Mouse (Mus musculus): ENCODE results near the gene Slc7a14.
"Not testable (repeated sequence)": the region's sequence is repeated elsewhere in the genome, so short reads cannot be mapped to it uniquely, and the experiment has no call there.

The Slc7a14 gene

DNA sequence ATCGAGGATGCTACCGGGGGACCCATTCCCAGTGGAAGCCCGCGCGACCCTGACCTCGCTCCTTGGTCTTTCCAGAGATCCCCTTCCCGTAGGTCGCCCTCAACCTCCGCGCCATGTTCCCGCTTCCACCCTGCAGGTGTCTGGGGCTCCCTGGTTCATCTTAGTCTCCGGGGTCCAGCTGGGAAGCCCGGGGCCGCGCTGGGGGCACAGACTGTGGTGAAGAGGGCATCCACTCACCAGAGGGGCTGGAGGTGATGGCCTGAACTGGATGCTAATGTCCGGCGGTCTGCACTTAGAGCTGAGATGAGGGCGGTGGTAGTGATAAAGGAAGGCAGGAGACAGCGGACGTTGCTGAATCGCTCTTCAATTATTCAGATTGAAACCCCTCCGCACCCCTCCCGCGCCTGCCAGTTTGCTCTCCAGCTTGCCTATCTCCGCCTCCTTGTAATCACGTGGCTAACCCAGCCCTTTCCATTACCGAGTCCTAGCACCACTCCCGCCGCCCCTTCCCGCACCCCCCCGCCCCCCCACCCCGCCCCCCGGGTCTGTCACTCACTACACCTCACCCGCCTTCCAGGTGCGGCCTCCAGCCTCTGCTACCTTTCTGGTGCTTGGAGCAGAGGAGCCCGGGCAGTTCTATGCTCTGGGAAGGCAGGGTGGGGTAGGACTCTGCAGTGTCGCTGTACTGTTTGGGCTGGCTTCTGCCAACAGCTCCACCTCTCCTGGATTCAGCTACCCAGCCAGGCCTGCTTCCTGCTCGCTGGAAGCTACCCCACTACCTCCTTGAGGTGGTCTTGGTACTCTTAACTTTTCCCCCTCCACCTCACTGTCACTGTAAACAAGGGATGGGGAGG lies at the start of gene Slc7a14:
TSS of gene Slc7a14 (minus strand) at position 445 of the 854 bp plus-strand sequence.
- in situ Hi-C loops (cut with MseI, MboI) = no loop called here

DNA sequence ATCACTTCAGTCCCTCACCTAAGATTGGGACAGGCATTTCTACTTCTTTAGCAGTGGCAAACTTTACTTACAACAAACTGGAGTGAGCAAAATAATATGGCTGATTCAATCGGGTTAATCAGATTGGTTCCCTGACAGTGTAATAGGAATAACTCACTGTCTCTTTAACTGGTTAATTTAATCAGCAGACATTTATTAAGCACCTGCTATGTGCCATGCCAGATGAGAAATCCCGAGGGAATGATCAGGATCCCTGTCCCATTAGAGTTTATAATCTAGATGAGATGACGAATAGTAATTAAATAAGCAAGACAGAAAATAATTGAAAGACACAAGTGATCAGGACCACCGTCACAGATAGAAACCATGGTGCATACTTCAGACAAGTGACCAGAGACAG lies 36.4 kb upstream of the Slc7a14 start:
- in situ Hi-C loops (cut with MseI, MboI) = no loop called here

DNA sequence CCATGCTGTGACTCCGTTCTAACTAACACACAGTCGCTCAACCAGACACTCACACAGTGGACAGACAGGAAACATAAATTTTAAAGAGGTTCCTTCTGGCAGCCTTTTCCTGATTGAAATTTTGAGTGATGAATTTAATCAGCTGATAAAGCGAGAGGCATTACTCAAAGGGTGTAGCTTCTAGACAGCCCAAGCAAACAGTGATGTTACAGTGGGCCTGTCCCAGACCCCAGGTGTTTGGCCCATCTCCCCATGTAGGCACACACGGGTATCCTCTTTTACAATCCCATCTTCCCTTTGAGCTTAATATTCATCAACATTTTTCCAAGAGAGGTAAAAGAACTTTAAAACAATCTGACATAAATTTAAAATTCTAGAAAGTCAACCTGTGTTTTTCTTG lies 35.6 kb upstream of the Slc7a14 start:
- in situ Hi-C loops (cut with MseI, MboI) = no loop called here

DNA sequence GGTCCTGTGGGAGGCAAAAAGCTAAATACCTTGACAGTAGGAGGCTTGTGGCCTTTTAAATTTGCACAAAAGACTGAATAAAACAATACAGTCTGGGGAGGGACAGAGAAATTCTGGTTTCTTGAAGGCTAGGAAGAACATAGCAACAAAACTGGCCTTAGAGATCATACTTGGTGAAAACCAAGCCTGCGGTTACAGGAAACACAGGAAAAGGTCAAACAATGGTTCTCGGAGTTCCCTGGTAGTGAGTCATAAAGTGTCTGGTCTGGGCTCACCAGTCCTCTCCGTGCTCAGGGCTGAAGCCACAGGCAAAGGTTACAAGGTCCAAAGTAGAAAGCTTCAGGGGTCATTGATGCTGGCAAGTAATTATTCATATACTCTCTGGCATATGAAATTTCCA lies 29.1 kb upstream of the Slc7a14 start:
- in situ Hi-C loops (cut with MseI, MboI) = no loop called here

DNA sequence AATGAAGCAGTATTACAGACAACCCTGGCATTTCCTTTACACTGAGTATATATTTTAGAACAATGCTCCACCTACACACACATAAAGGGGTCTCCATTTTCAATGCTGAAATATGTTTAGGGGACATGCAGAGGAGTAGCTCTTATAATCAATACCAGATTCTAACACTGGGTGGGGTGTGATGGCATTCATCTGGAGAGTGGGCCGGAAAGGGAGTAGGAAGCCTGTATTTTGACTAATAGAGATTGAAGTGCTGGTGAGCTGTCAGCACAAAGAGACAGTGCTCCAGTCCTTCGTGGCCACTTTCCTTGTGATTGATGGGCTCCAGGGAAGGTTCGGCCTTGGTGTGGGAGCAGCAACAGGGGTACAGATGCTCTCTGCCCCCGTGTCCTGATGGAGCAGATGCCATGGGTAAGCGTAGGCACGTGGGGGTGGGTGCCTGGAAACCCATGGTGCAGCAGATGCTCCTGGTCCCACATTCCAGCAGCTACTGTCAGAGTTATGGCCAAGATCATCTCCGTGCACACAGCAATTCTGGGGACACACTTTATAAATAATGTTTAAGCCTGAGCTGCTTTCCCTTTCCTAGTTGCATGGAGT lies 18.2 kb upstream of the Slc7a14 start:
- in situ Hi-C loops (cut with MseI, MboI) = no loop called here

DNA sequence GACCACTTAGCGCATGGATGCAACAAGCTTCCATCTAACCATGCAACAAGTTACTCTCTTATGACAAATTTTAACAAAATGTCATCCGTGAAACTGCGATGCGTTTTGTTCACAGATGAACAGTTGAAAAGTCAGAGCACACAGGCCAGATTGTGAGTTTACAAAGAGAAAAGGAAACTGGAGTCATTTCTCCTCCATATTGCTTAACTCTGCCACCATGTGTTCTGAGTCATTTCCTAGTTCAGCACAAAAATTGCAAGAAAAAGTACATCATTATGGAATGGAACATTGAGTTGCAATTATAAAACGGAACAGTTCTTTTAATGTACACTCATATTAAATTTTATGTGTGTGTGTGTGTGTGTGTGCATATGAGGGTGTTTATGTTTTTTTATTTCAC lies 17.6 kb upstream of the Slc7a14 start:
- in situ Hi-C loops (cut with MseI, MboI) = no loop called here

DNA sequence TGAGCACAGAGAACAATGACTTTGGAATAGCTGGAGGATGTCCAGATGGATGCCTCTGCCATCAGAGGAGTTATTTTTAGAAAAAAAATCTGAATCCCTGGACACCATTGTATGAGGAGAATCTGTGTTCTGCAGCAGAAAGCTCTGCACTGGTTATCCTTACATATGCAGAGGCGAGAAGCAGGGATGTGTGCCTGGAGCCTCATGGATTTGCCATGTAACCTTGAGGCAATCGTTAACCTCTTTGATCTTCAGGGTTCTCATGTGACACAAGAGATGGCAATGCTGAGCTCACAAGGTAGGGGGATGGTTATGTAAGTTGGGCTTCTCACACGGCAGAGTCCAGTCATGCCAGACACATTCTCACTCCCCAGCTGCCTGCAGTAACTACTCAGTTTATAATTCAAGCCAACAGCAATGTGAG lies 14.1 kb upstream of the Slc7a14 start:
- in situ Hi-C loops (cut with MseI, MboI) = no loop called here

DNA sequence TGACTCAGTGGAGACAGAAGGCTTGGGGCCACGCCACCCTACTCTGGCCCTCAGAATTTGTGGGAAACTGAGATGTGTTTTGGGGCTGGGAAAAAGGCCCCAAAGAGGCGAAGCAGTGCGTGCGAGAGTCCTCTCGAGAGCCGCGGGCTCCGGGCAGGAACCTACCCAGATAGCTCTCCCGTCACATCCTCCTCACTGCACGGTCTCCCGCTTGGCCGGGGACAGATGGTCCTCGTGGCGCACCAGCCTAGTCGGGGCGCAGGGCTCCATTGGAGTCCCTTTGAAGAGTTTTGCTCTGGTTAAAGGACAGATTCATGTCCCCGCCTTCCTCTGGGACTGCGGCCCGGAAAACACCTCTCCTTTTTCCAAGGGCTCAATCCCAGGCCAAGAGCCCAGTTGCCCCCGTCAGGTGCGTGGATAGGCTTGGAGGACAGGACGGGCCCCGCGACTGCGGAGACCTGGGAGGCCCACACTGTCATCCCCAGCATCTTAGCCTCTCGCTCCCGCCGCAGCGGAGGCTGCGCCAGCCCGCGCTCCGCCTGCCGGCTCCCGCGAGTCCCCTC lies 726 bp downstream of the Slc7a14 start:
- in situ Hi-C loops (cut with MseI, MboI) = no loop called here

DNA sequence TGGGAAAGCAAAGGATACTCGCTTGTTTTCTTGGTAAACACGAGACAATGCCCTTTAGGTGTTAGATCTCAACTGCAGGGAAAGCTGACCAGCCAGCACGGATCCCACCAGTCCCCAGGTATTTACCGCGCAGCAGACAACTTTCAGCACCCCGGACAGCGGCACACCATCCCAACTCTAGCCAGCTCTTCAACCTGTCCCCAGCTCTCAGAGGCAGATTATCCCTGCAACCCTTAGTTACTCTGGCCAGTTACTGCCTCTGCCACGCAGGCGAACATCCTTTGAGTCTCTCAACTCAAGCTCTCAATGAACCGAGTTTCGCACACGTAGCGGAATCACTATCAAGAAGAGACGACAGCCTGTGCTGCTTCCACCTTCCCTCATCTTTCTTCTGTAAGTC lies 1.3 kb downstream of the Slc7a14 start:
- in situ Hi-C loops (cut with MseI, MboI) = no loop called here

DNA sequence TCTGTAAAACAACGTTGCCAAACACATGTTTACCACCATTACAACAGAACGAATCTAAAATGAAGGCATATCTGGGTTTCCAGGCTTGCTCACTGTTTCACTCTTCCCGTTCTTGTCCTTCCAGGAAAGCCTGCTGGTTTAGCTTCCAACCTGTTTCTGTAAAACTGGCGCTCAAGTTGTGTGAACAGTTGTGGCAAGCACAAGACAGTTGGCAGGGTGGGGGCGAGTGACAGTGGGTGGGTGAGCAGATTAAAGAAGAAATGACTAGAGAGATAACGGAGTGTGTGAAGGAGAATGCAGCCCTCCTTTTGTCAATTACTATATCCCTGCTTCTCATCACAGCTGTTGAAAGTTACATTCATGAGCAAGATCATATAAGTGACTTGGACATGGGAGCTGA lies 2.2 kb downstream of the Slc7a14 start:
- in situ Hi-C loops (cut with MseI, MboI) = no loop called here

DNA sequence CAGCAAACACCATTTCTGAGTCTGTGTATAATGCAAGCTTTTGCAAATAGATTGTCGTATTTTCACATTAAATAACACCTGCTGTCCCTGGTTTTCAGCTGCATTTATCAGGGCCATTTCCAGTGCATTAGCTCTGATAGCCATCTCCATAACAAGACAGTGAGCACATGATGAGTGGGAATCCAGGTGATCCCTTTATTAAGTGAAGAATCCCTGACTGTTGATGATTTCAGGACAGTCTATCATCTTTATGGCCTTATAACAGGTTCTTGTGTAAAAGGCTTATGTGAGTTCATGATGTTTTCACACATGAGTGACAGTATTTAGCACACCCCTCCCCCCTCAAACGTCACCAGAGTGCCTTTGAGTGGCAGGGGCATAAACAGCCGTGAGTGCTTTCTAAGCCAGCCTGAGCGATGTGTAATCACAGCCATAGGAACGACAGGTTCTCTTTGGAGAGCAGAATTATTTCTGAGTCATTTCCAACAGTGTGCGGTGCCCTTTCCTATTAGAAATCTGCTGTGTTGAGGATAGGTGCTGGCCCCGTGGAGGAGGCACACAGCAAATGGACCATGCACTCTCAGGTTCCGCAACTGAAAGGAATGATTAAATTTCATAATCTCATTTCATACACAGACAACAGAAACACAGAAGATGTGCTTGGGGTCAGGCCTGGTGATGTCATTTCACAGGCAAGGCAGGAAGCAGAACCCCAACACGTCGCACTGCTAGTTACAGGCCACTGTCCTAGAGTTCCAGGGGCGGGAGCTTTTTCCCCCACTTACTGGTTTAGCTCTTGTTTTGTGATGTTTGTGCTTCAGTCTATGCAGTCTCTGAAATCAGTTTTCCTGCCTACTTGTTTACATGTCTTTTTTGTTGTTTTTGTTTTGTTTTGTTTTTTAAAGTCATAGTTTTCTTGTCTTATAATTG lies 18.2 kb downstream of the Slc7a14 start:
- in situ Hi-C loops (cut with MseI, MboI) = no loop called here

DNA sequence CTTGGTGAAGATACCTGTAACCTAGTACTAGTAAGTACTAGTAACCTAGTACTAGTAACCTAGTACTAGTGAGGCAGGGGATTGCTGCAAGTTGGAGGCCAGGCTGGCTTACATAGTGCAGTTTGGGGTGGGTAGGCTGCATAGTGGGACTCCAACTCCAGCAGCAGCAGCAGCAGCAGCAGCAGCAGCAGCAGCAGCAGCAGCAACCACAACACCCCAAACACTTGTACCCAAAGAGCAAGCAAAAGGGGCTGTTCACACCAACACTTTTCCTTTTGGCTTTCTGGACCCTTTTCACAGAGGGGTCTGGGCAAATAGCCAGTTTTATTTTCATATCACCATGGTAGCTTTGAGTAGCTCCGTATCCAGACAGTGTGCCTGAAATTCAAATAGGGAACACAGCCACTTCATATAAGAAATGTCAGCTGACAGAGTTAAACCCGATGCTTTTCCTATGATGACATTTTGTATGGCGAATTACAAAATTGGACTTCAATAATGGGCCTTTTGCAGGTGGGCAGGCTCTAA lies 22.7 kb downstream of the Slc7a14 start:
- in situ Hi-C loops (cut with MseI, MboI) = no loop called here

DNA sequence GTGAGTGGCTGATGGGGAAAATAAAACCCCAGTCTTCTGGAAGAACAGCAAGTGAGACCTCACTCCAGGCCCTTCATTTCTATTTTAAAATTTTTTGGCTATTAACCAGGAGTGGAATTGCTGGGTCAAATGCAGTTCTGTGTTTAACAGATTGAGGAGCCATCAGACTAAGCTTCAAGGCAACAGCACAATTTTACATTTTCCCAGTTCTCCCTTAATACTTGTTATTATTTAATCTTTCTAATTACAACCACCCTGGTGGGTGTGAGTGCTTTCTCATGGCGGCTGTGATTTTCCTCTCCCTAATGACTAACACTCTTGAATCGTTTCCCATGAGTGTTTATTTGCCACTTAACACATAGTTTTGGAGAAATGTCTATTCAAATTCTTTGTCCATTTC lies 29.1 kb downstream of the Slc7a14 start:
- in situ Hi-C loops (cut with MseI, MboI) = no loop called here

DNA sequence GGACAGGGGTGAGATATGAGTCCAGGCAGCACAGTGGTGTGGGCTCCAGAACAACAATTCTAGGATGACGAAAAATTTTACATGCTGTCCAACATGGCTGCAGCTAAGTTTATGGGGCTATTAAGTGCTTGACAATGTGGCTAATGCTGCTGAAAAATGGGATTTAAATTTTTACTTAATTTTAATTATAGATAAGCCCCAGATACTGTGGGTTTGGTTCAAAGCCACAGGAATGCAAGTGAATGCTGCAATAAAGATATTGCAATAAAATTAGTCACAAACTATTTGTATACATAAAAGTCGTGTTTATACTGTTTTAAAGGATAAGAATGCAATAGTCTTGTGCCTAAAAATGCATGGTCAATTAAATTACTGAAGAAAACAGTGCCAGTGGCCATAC lies 35.3 kb downstream of the Slc7a14 start:
- in situ Hi-C loops (cut with MseI, MboI) = no loop called here

DNA sequence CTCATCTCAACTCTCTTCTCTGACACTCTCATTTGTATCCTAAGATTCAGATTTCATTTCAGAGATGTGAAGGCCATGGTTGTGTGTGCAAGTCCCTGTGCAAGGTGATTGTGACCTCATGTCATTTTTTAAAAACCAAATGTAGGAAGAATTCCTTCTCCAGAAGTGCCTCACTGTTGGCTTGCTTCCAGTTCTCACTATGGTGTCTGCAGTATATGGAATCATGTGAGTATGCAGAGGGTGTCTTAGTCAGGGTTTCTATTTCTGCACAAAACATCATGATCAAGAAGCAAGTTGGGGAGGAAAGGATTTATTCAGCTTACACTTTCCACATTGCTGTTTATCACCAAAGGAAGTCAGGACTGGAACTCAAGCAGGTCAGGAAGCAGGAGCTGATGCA lies 36.9 kb downstream of the Slc7a14 start:
- in situ Hi-C loops (cut with MseI, MboI) = not testable (repeated sequence)

DNA sequence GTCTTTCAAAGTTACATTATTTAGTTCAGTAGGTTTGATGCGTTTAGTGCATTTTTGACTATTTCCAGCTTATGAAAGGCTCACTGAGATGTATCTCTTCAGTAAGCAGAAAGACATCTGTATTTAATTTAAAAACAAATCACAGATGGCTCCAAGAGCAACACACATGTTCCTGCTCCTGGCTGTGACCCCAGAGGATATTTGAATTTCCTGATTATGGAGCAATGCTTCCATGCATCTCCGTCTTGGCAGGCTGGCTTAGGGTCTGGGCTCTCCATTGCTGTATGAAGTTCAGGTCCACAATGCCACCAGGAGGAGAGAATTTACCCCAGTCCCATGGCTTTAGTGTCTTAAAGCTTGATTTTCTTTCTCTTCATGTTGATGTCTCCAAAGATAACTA lies 37.5 kb downstream of the Slc7a14 start:
- in situ Hi-C loops (cut with MseI, MboI) = no loop called here

DNA sequence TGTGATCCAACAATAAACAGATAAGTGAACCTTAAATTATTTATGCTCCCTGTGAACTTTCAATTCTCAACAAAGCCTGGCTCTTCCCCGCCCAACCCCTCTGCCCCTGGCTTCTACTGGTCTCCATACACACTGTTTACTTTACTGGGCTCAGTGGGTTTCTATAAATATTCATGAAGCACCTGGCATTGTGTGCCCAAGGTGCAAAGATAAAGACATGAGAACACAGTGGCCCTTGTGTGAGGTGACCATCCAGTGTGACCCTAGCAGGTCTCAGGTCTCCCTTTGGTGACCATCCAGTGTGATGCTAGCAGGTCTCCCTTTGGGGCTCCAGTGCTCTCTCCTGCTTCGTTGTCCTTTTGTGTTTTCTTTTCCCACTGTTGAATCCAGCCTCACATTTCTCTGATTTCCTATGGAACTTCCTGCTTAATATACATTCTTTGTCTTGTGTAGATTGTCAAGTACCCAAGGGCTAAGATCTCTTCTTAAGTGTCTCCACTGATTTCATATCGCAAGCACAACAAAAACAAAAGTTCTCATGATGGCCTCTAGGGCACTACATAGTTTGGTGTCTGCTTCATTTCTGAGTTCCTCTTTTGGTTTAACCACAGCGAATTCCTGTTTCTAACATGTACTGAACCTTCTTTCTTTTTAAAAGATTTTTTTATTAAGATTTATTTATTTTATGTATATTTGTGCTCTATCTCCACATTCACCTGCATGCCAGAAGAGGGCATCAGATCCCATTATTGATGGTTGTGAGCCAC lies 40.4 kb downstream of the Slc7a14 start:
- in situ Hi-C loops (cut with MseI, MboI) = no loop called here

DNA sequence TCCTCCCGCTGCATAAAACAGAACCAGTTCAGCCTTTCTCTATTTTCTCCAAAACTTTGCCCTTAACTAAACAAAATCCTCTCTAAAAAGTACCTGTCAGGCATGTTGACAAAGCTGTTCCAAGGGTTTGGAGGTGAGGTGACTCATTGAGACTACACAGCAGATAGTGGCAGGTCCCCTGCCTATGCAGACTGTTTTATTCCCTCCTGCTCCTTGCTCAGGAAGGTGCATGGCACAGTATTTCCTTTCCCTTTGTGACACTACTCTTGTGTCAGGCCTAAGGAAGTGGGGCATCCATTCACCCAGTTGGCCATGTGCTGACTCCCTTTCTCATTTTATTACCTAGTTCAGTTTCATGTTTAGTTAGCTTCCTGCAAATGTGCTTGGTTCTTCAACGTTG lies 42.3 kb downstream of the Slc7a14 start:
- in situ Hi-C loops (cut with MseI, MboI) = no loop called here

DNA sequence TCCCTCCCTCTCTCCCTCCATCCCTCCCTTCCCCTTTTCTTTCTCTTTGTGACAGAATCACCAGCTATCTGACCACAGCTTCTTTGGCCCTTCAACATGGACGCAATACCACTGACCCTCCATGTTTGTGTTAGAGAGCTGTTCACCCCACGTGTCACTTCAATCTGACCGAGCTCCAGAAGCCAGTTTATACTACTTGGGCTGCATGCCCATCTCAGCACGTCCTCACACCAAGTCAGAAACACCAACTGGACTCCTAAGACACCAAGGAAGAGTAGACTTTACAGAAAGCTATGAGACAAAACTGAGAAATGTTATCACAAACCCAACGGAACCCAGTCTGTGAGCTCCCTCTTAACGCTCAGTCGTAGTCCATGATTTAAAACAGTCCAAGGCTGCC lies 43.2 kb downstream of the Slc7a14 start:
- in situ Hi-C loops (cut with MseI, MboI) = no loop called here

DNA sequence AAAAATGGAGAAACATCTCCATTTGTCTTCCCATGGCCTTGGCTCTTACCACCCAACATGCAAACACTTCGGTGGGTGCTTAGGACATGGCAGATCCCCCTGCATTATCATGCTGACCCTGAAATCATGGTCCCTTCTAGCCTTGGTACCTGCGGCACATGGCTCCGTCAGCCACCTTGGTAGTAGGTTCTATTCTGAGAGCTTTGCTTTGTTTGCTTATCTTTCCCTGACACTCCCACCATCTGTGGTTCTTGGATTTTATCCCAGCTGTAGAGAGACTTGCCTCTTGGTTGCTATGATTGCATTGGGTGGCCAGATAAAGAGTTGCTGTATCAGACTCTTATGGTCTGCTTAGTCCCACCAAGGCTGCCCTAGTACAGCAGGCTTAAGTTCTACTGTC lies 46.6 kb downstream of the Slc7a14 start:
- in situ Hi-C loops (cut with MseI, MboI) = no loop called here

DNA sequence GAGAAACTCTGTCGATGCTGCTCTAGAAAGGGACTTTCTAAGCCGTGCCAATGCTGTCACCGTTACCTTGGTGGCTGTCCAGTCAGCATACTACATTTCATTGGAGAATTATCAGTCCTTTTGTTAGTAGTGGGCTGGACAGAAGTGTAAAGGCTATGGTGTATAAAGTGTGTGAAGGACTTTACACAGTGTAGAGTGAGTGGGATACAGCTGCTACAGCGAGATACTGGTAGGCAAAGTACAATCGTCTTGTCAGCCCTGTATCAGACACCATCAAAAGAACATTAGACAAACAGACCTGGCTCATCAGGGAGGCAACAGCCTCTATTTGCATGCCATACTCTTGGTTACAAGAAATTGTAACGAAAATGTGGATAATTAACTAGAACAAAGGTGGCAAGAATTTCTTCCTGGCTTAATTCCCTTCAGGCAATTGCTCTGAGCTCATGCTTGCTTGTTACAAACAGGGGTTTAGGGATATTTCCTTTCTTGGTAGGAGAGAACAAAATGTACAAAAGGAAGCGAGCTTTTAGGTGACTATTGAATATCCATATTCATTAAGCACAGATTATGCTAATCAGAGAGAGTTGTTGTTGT lies 48.7 kb downstream of the Slc7a14 start:
- in situ Hi-C loops (cut with MseI, MboI) = no loop called here

Measured in mouse trophoblast stem cell (cell line).